Mouse (Mus musculus) layer of hippocampus, adult 18-20 months (tissue): ENCODE measurements around the gene Lgals3. TPM values are rescaled to one million over a fixed set of nuclear protein-coding genes. Genes with fewer than 3 reads are reported as not detected.

Experiments used
- DNase-seq, 2 experiments: peaks; one replicate each; pipeline ENCODE4 v3.0.0; 2022; ENCODE audit warnings: low spot score in 2 of 2
- total RNA-seq, 2 experiments: library from RNA; stranded (reverse); gene quantifications; 2 replicates each; pipeline ENCODE4 v1.2.3; 2021

Lgals3 gene
- total RNA-seq, 2 experiments from 2014 or later, result 1.1 TPM; not detected in 1

DNA sequence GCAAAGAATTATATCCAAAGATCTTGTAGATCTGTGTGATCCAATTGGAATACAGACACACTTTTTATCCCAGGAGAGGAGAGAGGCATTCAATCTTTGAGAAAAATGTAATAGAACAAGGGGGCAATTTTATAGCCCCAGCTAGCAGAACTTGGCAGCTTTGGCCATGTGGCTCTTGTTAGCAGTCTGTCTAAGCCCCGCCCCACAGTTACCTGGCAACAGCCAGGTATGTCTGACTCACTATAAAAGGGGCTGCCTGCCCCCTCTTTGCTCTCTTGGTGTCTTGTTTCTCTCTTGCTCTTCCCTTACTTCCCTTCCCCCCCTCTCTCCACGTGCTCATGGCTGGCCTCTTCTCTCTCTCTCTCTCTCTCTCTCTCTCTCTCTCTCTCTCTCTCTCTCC is 54.1 kb downstream of the Lgals3 start:
- DNase-seq, result no peak

DNA sequence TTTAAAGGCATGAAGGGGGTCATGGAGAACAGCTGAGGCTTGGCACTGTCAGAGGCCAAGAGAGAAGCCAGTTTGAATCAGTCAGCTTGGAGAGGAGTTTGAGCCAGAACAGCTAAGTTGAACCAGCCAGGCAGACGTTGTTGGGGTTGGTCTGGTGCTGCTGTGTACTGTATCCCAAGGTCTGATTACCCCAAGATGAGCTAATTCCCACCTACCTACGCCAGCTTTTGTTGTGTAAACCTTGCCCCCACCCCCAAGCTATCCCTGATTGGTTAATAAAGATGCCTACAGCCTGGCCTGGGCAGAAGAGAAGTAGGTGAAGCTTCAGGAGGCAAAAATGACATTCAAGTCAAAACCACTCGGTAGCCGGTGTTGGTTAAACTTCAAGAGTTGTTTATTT is 54.9 kb downstream of the Lgals3 start:
- DNase-seq, result no peak

DNA sequence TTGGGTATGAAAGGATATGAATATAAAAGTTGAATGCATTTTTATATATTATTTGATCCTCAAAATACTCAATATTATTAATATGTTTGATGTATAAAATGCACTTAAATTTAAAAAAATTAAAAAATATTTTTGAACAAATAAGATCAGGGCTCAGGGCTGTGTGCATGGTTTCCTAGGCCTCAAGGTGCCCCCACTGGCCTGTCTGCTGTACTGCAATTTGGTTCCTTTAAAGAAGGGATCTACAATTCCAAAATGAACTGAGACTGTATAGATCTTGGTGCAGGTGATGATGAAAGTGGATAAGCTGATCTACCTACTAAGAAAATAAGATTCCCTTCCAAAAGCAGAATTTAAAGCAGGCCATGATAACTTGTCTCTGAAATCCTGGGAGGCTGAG is 65.4 kb downstream of the Lgals3 start:
- no peak for DNase-seq

Other genes with a start within 250 kb of the Lgals3 start
- gene Gch1, start 178.3 kb upstream of the Lgals3 start, total RNA-seq, result 1 to 10 TPM; 1.6 to 2.0 TPM
- 1 to 10 TPM; 4.9 to 5.0 TPM for gene Wdhd1, start 90.9 kb upstream of the Lgals3 start, total RNA-seq
- 10 to 100 TPM; 11.7 to 13.2 TPM for gene Socs4, start 90.8 kb upstream of the Lgals3 start, total RNA-seq
- 10 to 100 TPM; 49.9 to 59.5 TPM for gene Mapk1ip1l, start 69.5 kb upstream of the Lgals3 start, total RNA-seq
- under 1 TPM in 1 of 2 experiments, not detected in 1; 0.25 TPM for gene Dlgap5, start 50.7 kb downstream of the Lgals3 start, total RNA-seq
- gene Fbxo34, start 82.7 kb downstream of the Lgals3 start, total RNA-seq, result 10 to 100 TPM; 88.5 to 91.4 TPM
- gene Atg14, start 202.9 kb downstream of the Lgals3 start, total RNA-seq, result 10 to 100 TPM; 19.9 to 21.1 TPM